Mouse (Mus musculus) erythroblast, adult 5-6 weeks (primary cell): Measurements from ENCODE around the gene Gm5426. TPM values are rescaled to one million over a fixed set of nuclear protein-coding genes. Genes with fewer than 3 reads are reported as not detected.

Experiments used
- ATAC-seq: replicated peaks from 2 replicates; pipeline ENCODE4 v1.8.0; 2016; ENCODE audit warnings: moderate number of reproducible peaks, mild to moderate bottlenecking, moderate TSS enrichment, inconsistent platforms; ENCODE audit not compliant: poor library complexity, low FRiP score, severe bottlenecking
- total RNA-seq, 2 experiments: library from RNA; stranded (forward) in 1 of 2; stranded (reverse) in 1 of 2; fragments of 150-400 nt in 1 of 2; fragments of 200-764, 138-1000 nt in 1 of 2; gene quantifications; 2 replicates each; pipeline versions ENCODE4 v1.2.3 to v1.2.4; 2015 to 2017; ENCODE audit warnings: low replicate concordance in 2 of 2

Gm5426 gene
- total RNA-seq, 2 experiments from 2014 or later: not detected

DNA sequence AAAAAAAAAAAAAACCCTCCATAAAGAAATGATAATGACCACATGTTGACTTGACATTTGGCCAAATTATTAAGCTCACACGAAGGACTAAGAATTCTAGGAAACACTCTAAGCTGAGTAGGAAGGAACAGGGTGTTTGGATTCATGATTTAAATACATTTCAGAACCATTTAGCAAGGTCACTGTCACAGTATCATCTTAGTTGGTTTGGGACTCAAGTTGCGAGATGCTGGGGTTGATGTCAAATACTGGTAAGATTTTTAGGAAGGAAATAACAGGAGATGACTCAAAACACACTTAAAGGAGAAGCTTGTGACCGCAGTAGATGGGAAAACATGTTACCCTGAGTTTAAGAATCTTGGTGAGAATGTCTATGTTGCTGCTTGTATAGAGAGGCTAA is 49.2 kb downstream of the Gm5426 start:
- no peak for ATAC-seq

Other genes starting within 250 kb of the Gm5426 start
- 5.0 and 8.6 TPM in 2 replicates for gene Eea1, start 196.0 kb upstream of the Gm5426 start, total RNA-seq (2015; ENCODE audit: low replicate concordance)
- 10.8 and 14.8 TPM in 2 replicates for gene Eea1, start 196.0 kb upstream of the Gm5426 start, total RNA-seq (2017; ENCODE audit: low replicate concordance)